Mouse (Mus musculus) myocyte (in vitro differentiated cells): ENCODE results near the gene Jazf1.

Experiments used
- CEBPB ChIP-seq: IDR thresholded peaks from 2 replicates; pipeline ENCODE4 v1.6.1; 2011; ENCODE audit warnings: mild to moderate bottlenecking, moderate library complexity; ENCODE audit not compliant: poor library complexity, insufficient read depth, severe bottlenecking
- MYOD1 ChIP-seq, 3 experiments: IDR thresholded peaks; one replicate each; pipeline ENCODE4 v1.6.1; 2011; ENCODE audit warnings: control low read depth in 2 of 3, low read depth in 2 of 3, mild to moderate bottlenecking in 2 of 3, moderate library complexity in 1 of 3; ENCODE audit not compliant: insufficient read length in 2 of 3, control insufficient read depth in 1 of 3
- MYOG ChIP-seq, 3 experiments: IDR thresholded peaks; one replicate each; pipeline ENCODE4 v1.6.1; 2011; ENCODE audit warnings: control low read depth in 2 of 3, low read depth in 2 of 3, mild to moderate bottlenecking in 2 of 3; ENCODE audit not compliant: insufficient read length in 2 of 3, control insufficient read depth in 1 of 3, insufficient read depth in 1 of 3
- POLR2A ChIP-seq: IDR thresholded peaks from one replicate; pipeline ENCODE4 v1.6.1; 2011; ENCODE audit warnings: low read depth, mild to moderate bottlenecking, control low read depth, moderate library complexity; ENCODE audit not compliant: insufficient read length
- SRF ChIP-seq: IDR thresholded peaks from one replicate; pipeline ENCODE4 v1.6.1; 2011; ENCODE audit warnings: low read depth; ENCODE audit not compliant: control insufficient read depth, insufficient read length
- TCF12 ChIP-seq: IDR thresholded peaks from one replicate; pipeline ENCODE4 v1.6.1; 2011; ENCODE audit warnings: mild to moderate bottlenecking, control low read depth; ENCODE audit not compliant: poor library complexity, insufficient read depth, severe bottlenecking
- USF1 ChIP-seq: IDR thresholded peaks from one replicate; pipeline ENCODE4 v1.6.1; 2011; ENCODE audit warnings: low read depth, mild to moderate bottlenecking, control low read depth, moderate library complexity

GRCm38 (mm10) chr6:52825535-52825934 lies 242.9 kb downstream of the Jazf1 start:
- TF ChIP-seq MYOD1 (IDR thresholded peaks at IDR 0.05; ENCODE audit: control insufficient read depth in 1 of 3, insufficient read length in 2 of 3, low read depth in 2 of 3) (no peak), USF1 (no peak), POLR2A (no peak), TCF12 (no peak), MYOG (IDR thresholded peaks at IDR 0.05; ENCODE audit: control insufficient read depth in 1 of 3, insufficient read depth in 1 of 3, insufficient read length in 2 of 3, low read depth in 2 of 3) (no peak), SRF (no peak), CEBPB (no peak)
